Mouse (Mus musculus) testis, adult 2 months (tissue): ENCODE results near the gene Ninj1. TPM values are rescaled to one million over a fixed set of nuclear protein-coding genes. Genes with fewer than 3 reads are reported as not detected.

ENCODE experiments used
- H3K27ac ChIP-seq: fragments of 200-500 bp; 2 replicates; pipeline ENCODE4 v1.5.1; 2012; ENCODE audit warnings: low read depth, low read length; ENCODE audit not compliant: control insufficient read depth, insufficient read depth
- H3K27me3 ChIP-seq: fragments of 200-500 bp; 2 replicates; pipeline ENCODE4 v1.6.1; 2012; ENCODE audit warnings: mild to moderate bottlenecking, low read length, moderate library complexity; ENCODE audit not compliant: control insufficient read depth, insufficient read depth
- H3K36me3 ChIP-seq: fragments of 200-500 bp; 2 replicates; pipeline ENCODE4 v1.6.1; 2012; ENCODE audit warnings: mild to moderate bottlenecking, low read length; ENCODE audit not compliant: control insufficient read depth, insufficient read depth
- H3K4me1 ChIP-seq: fragments of 200-500 bp; 2 replicates; pipeline ENCODE4 v1.6.1; 2012; ENCODE audit warnings: low read length; ENCODE audit not compliant: control insufficient read depth, insufficient read depth
- H3K4me3 ChIP-seq: fragments of 200-500 bp; 2 replicates; pipeline ENCODE4 v1.5.1; 2012; ENCODE audit warnings: low read depth, mild to moderate bottlenecking, low read length, moderate library complexity, mixed read lengths; ENCODE audit not compliant: control insufficient read depth
- CTCF ChIP-seq: fragments of 200-500 bp; IDR thresholded peaks from 2 replicates; pipeline ENCODE4 v1.5.1; 2012; ENCODE audit warnings: low read depth, mild to moderate bottlenecking, inconsistent platforms, low read length, moderate library complexity; ENCODE audit not compliant: control insufficient read depth, insufficient read depth, insufficient replicate concordance
- POLR2A ChIP-seq: fragments of 200-500 bp; IDR thresholded peaks from 2 replicates; pipeline ENCODE4 v1.6.1; 2012; ENCODE audit warnings: low read depth, mild to moderate bottlenecking, inconsistent platforms, low read length, moderate library complexity; ENCODE audit not compliant: control insufficient read depth
- polyA plus RNA-seq: library from polyadenylated mRNA; depleted of rRNA; stranded (reverse); fragments of >200 nt; gene quantifications from 2 replicates; pipeline ENCODE4 v1.2.3, GENCODE M21; 2012

The Ninj1 gene
- polyA plus RNA-seq, 1 experiment = 30.9 TPM

GRCm38 (mm10) chr13:49189970-49190870 is 2.9 kb downstream of the Ninj1 start:
- no peaks in the 10 kb centered on the region for H3K36me3 ChIP-seq
- peaks cover 12% of the 10 kb centered on the region for H3K4me1 ChIP-seq
- no peak overlapping the region for H3K4me3 ChIP-seq
- no peak overlapping the region for H3K27ac ChIP-seq
- TF ChIP-seq POLR2A = no peak
- TF ChIP-seq CTCF = no peak
- H3K27me3 ChIP-seq = no peaks in the 10 kb centered on the region

GRCm38 (mm10) chr13:49190876-49191672 is 3.8 kb downstream of the Ninj1 start:
- no peaks in the 10 kb centered on the region for H3K27me3 ChIP-seq
- H3K27ac ChIP-seq = no peak overlapping the region
- H3K4me3 ChIP-seq = no peak overlapping the region
- peaks cover 12% of the 10 kb centered on the region for H3K4me1 ChIP-seq
- TF ChIP-seq CTCF = no peak
- no peak for TF ChIP-seq POLR2A
- H3K36me3 ChIP-seq = no peaks in the 10 kb centered on the region

- no peaks in the 10 kb centered on the region for H3K27me3 ChIP-seq
- no peaks in the 10 kb centered on the region for H3K36me3 ChIP-seq
- H3K27ac ChIP-seq = no peak overlapping the region
- H3K4me3 ChIP-seq = no peak overlapping the region
- H3K4me1 ChIP-seq = peaks cover 12% of the 10 kb centered on the region
- TF ChIP-seq POLR2A = no peak
- TF ChIP-seq CTCF = no peak
These were observed 4.4 kb downstream of the Ninj1 start for GRCm38 (mm10) chr13:49191673-49192035.

DNA sequence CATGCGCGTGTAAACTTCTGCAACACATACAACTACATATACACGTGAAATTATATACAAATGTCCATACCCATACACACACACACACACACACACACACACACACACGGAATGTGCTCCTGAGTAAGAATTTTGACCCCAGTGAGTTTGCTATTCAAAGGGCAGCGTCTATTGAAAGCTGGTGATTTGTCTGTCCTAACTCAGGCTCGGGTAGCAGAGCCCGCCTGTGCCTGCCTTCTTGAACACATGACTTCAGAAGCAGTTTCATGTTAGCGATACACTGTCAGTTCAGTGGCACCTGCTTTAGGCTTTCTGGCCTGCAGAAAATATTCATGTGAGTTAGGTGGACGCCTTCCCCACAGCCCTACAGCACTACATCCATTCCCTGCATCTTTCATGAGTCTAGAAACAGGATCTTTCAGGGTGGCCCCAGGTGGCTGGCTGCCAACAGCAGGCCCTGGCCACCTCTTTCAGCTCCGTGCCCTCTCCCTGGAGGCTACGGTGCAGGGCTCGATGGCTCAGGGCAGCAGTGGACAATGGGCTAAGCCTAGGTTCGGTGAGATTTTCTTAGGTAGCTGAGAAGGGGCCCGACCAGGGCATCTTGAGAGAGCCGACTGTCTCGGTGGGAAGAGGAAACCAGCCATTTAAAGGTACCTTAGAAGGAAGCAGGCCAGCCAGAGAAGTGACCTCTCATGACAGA is 5.0 kb downstream of the Ninj1 start:
- Histone ChIP-seq H3K27ac (no peak overlapping the region), H3K27me3 (no peaks in the 10 kb centered on the region), H3K4me1 (peaks cover 7% of the 10 kb centered on the region; the same call in 1 of the 2 replicates), H3K36me3 (no peaks in the 10 kb centered on the region), H3K4me3 (no peak overlapping the region)
- TF ChIP-seq CTCF = no peak
- no peak for TF ChIP-seq POLR2A

DNA sequence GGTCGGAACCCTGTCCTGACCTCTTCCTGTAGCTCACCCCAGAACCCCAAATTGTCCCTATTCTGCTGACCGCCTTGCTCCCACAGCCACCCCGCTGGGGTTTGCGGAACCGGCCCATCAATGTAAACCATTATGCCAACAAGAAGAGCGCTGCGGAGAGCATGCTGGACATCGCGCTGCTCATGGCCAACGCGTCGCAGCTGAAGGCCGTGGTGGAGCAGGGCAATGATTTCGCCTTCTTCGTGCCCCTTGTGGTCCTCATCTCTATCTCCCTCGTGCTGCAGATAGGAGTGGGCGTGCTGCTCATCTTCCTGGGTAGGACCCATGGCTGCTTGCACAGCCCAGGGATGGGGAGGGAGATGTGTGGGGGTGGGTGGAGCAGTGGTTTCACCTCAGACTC is 6.4 kb downstream of the Ninj1 start:
- Histone ChIP-seq H3K4me1 (peaks cover 2% of the 10 kb centered on the region; the same call in 1 of the 2 replicates), H3K36me3 (no peaks in the 10 kb centered on the region), H3K27me3 (no peaks in the 10 kb centered on the region), H3K4me3 (no peak overlapping the region), H3K27ac (no peak overlapping the region)
- TF ChIP-seq CTCF (no peak), POLR2A (no peak)

DNA sequence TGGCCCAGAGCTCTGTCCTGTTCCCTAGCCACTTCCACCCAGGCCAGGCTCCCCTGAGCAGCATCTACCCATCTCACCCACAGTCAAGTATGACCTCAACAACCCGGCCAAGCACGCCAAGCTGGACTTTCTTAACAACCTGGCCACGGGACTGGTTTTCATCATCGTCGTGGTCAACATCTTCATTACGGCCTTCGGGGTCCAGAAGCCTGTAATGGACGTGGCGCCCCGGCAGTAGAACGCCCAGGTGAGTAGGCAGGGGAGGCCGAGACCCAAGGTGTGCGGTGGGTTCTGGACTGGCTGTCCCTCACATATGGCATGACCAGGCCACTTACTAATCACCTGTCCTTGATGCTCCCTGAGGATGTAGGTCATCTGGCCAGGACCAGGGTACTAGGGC is 7.5 kb downstream of the Ninj1 start:
- Histone ChIP-seq H3K4me1 (no peaks in the 10 kb centered on the region; the same call in 1 of the 2 replicates), H3K4me3 (no peak overlapping the region), H3K36me3 (no peaks in the 10 kb centered on the region), H3K27me3 (no peaks in the 10 kb centered on the region), H3K27ac (no peak overlapping the region)
- TF ChIP-seq CTCF (no peak), POLR2A (no peak)
